Mouse (Mus musculus): ENCODE measurements around the gene Otogl. TPM values are rescaled to one million over a fixed set of nuclear protein-coding genes. Genes with fewer than 3 reads are reported as not detected.

Gene Otogl
- polyA plus RNA-seq, 1 experiment from 2014 or later, result 0.04 TPM

DNA sequence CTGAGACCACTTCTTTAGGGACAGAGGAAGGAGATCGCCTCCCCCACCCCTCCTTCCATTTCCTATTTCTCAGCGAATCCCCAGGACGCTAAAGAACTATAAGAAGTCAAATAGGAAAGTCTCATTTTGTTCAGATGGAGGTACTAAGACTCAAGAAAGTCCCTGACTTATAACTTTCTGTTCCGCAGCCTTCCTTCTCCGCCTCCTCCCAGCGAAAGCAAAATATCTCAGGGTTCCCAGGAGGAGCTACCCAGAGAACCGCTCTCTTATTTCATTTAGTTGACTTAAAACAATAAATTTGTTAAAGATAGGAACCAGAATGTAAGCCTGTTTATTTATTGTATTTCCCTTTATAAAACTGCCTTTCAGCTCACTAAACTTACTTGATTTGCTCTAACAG is 41.4 kb downstream of the Otogl start:
- DNase-seq (ENCODE audit: low spot score), result peak; percentile 63
- no peak overlapping the region for H3K27ac ChIP-seq
- no peak for ATAC-seq (replicated peaks; ENCODE audit: low FRiP score, low read depth)
- H3K36me3 ChIP-seq (ENCODE audit: insufficient read depth, low read length), result no peaks in the 10 kb centered on the region
- no peaks in the 10 kb centered on the region for H3K27me3 ChIP-seq (ENCODE audit: insufficient read depth, low read length)
- 26% methylated on average over 7 of the region's 7 CpGs for WGBS
- peaks cover 4% of the 10 kb centered on the region; the same call in 1 of the 2 replicates for H3K4me1 ChIP-seq (replicated peaks; ENCODE audit: insufficient read depth, low read length)
- TF ChIP-seq CTCF (IDR thresholded peaks at IDR 0.05; ENCODE audit: low read depth), result no peak
- peak overlapping the region; percentile 37 for H3K4me2 ChIP-seq (ENCODE audit: low read length)
- no peak overlapping the region for H3K9ac ChIP-seq (ENCODE audit: low read depth, low read length)
- H3K4me3 ChIP-seq (replicated peaks; ENCODE audit: low read depth, low read length), result no peak overlapping the region
- H3K9me3 ChIP-seq (replicated peaks; ENCODE audit: low read length), result no peaks in the 10 kb centered on the region

DNA sequence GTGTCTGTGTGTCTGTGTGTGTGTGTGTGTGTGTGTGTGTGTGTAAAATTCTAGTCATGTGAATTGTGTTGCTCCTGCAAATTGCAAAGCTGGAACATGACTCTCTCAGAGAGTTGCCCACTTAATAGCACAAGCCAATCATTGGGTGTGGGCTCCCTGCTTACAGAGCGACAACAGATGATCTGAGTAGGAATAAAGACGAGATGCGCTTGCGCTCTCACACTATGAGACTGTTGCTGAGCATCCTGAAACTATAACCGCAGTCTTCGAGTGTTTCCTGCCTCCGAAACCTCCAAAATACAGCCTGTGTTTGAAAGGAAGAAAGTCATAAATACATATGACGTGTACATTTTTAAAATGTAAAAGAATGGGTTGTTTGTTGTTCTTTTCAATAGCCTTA is 43.0 kb downstream of the Otogl start:
- ATAC-seq (replicated peaks; ENCODE audit: low FRiP score, low read depth) (no peak), DNase-seq (ENCODE audit: low spot score) (no peak)
- Histone ChIP-seq H3K9me3 (replicated peaks; ENCODE audit: low read length) (no peaks in the 10 kb centered on the region), H3K9ac (ENCODE audit: low read depth, low read length) (no peak overlapping the region), H3K4me2 (ENCODE audit: low read length) (no peak overlapping the region), H3K4me3 (replicated peaks; ENCODE audit: low read depth, low read length) (no peak overlapping the region), H3K36me3 (ENCODE audit: insufficient read depth, low read length) (no peaks in the 10 kb centered on the region), H3K27ac (no peak overlapping the region), H3K4me1 (replicated peaks; ENCODE audit: insufficient read depth, low read length) (peaks cover 4% of the 10 kb centered on the region; the same call in 1 of the 2 replicates), H3K27me3 (ENCODE audit: insufficient read depth, low read length) (no peaks in the 10 kb centered on the region)
- no peak for TF ChIP-seq CTCF (IDR thresholded peaks at IDR 0.05; ENCODE audit: low read depth)
- 87% methylated on average over 8 of the region's 8 CpGs for WGBS

DNA sequence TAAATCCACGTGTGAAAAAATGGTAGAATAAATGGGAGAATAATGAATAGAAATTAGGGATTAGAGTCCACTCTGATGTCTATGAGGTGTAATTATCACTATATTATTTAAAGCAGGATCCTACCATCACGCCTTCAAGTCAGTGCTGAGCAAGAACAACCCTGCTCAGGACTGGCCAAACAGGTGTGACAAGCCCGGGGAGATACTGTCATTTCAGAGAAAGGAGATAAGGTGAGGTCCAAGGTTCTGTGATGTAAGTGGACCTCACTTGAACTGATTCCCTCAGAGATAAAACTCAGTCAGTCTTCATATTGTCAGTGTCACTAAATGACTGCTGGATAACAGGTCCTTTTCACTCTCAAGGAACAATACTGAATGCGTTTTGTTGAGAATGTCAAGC is 44.5 kb downstream of the Otogl start:
- ATAC-seq (replicated peaks; ENCODE audit: low FRiP score, low read depth) (no peak), DNase-seq (ENCODE audit: low spot score) (no peak)
- no peak overlapping the region for H3K4me3 ChIP-seq (replicated peaks; ENCODE audit: low read depth, low read length)
- TF ChIP-seq CTCF (IDR thresholded peaks at IDR 0.05; ENCODE audit: low read depth), result no peak
- no peak overlapping the region for H3K27ac ChIP-seq
- H3K4me1 ChIP-seq (replicated peaks; ENCODE audit: insufficient read depth, low read length), result peaks cover 4% of the 10 kb centered on the region; the same call in 1 of the 2 replicates
- no peaks in the 10 kb centered on the region for H3K9me3 ChIP-seq (replicated peaks; ENCODE audit: low read length)
- WGBS, result 83% methylated on average over 4 of the region's 4 CpGs
- H3K9ac ChIP-seq (ENCODE audit: low read depth, low read length), result no peak overlapping the region
- H3K27me3 ChIP-seq (ENCODE audit: insufficient read depth, low read length), result no peaks in the 10 kb centered on the region
- H3K36me3 ChIP-seq (ENCODE audit: insufficient read depth, low read length), result no peaks in the 10 kb centered on the region
- H3K4me2 ChIP-seq (ENCODE audit: low read length), result no peak overlapping the region

DNA sequence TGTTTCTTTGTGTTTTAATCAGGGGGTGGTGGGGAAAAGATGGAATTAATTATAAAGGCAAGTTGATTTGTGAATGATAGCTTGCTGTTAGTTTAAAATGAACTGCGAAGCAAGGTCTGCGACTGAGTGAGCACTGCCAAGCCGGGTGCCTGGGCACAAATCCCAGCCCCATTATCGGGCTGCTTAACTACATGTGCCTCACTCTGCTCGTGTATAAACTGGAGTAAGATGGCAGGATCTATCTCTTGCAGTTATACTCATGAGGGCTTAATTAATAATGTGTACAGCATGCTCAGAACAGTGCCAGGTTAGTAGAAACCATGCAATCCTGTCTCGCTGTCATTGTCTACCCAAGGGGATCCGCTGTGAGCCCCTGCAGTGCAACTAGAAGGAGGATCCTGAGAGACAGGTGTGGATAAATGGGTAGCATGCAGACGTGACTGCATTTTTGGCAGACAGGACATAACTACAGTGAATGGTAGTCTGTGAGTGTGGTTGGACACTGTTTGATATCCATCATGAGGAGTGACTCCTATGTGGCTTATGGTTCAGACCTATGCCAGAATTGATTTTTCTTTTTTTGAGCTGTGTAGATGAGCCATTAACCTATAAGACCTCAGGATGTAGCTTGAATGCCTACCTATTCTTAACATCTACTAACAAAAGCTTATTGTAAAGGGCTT is 51.6 kb downstream of the Otogl start:
- Histone ChIP-seq H3K4me2 (ENCODE audit: low read length) (no peak overlapping the region), H3K4me3 (replicated peaks; ENCODE audit: low read depth, low read length) (no peak overlapping the region), H3K4me1 (replicated peaks; ENCODE audit: insufficient read depth, low read length) (no peaks in the 10 kb centered on the region), H3K27me3 (ENCODE audit: insufficient read depth, low read length) (no peaks in the 10 kb centered on the region), H3K9ac (ENCODE audit: low read depth, low read length) (no peak overlapping the region), H3K36me3 (ENCODE audit: insufficient read depth, low read length) (no peaks in the 10 kb centered on the region), H3K9me3 (replicated peaks; ENCODE audit: low read length) (no peaks in the 10 kb centered on the region), H3K27ac (no peak overlapping the region)
- DNase-seq (ENCODE audit: low spot score), result no peak
- TF ChIP-seq CTCF (IDR thresholded peaks at IDR 0.05; ENCODE audit: low read depth), result no peak
- 85% methylated on average over 8 of the region's 8 CpGs for WGBS
- ATAC-seq (replicated peaks; ENCODE audit: low FRiP score, low read depth), result no peak

DNA sequence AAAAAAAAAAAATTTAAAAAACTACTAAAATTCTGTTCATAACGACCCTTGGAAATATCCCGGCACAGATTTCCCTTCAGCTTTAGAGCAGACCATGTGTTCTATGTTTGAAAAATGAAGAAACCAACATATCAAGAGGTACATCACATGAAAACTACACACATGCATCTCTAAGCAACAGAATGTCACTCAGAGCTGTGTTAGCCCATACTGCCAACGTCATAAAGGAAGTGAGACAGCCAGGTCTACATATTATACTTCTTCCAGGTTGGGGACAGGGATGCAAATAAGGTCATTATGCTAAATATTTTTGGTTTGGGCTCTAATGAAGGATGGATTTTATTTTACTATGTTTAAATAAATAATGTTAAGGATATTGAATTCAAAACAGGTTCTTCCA is 52.7 kb downstream of the Otogl start:
- no peak for TF ChIP-seq CTCF (IDR thresholded peaks at IDR 0.05; ENCODE audit: low read depth)
- no peak overlapping the region for H3K4me3 ChIP-seq (replicated peaks; ENCODE audit: low read depth, low read length)
- H3K27me3 ChIP-seq (ENCODE audit: insufficient read depth, low read length), result no peaks in the 10 kb centered on the region
- no peak overlapping the region for H3K9ac ChIP-seq (ENCODE audit: low read depth, low read length)
- no peaks in the 10 kb centered on the region for H3K4me1 ChIP-seq (replicated peaks; ENCODE audit: insufficient read depth, low read length)
- DNase-seq (ENCODE audit: low spot score) (no peak), ATAC-seq (replicated peaks; ENCODE audit: low FRiP score, low read depth) (no peak)
- no peak overlapping the region for H3K4me2 ChIP-seq (ENCODE audit: low read length)
- no peaks in the 10 kb centered on the region for H3K9me3 ChIP-seq (replicated peaks; ENCODE audit: low read length)
- H3K27ac ChIP-seq, result no peak overlapping the region
- H3K36me3 ChIP-seq (ENCODE audit: insufficient read depth, low read length), result no peaks in the 10 kb centered on the region
- 86% methylated on average over 3 of the region's 3 CpGs for WGBS

DNA sequence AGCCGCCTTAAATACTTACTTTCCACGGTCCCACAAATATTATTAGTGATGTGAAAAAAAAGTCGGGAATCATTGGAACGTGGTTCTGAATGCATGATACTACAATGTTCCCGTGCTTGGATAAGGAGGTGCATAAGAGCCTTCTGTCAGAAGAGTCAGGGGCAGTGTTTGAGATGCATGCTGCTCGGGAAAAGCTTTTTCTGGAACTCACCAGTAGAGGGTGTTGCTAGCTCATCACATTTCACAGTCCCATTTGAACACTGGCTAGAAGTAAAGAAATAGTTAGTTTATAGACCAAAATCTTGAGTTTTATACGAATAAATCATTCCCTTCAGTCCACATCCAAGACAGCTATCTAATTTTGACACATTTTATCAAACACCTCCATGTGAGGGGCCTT is 53.2 kb downstream of the Otogl start:
- Histone ChIP-seq H3K9ac (ENCODE audit: low read depth, low read length) (no peak overlapping the region), H3K27me3 (ENCODE audit: insufficient read depth, low read length) (no peaks in the 10 kb centered on the region), H3K36me3 (ENCODE audit: insufficient read depth, low read length) (no peaks in the 10 kb centered on the region), H3K4me2 (ENCODE audit: low read length) (no peak overlapping the region), H3K9me3 (replicated peaks; ENCODE audit: low read length) (no peaks in the 10 kb centered on the region), H3K4me3 (replicated peaks; ENCODE audit: low read depth, low read length) (no peak overlapping the region), H3K4me1 (replicated peaks; ENCODE audit: insufficient read depth, low read length) (no peaks in the 10 kb centered on the region), H3K27ac (no peak overlapping the region)
- peak; percentile 87 for TF ChIP-seq CTCF (IDR thresholded peaks at IDR 0.05; ENCODE audit: low read depth)
- 23% methylated on average over 7 of the region's 7 CpGs for WGBS
- DNase-seq (ENCODE audit: low spot score) (peak; percentile 80), ATAC-seq (replicated peaks; ENCODE audit: low FRiP score, low read depth) (0 out of 2 replicates have a peak, but pooled peaks have one; percentile 49)

DNA sequence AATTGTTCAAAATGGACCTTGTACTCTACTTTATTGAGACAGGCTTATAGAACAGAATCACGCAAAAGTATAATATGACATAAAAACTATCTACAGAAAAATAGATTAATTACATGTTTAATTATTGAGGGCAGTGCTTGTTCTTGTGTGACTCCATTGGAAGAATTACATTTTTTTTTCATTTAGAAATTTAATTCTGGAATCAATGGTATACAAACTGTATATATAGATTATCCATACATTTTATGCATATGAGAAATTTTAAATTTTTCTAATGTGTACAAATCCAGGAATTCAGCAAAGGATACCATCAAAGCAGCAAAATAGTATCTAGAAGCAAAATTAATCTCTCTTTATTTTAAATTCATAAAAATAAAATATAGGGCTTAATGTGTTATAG is 67.0 kb downstream of the Otogl start:
- WGBS, result 95% methylated on average over 1 of the region's 1 CpGs
- DNase-seq (ENCODE audit: low spot score), result no peak

More for the DNA sequence above, 67.0 kb downstream of the Otogl start:
- Histone ChIP-seq H3K4me3 (replicated peaks; ENCODE audit: low read depth, low read length) (no peak overlapping the region), H3K9me3 (replicated peaks; ENCODE audit: low read length) (no peaks in the 10 kb centered on the region), H3K27ac (no peak overlapping the region), H3K4me1 (replicated peaks; ENCODE audit: insufficient read depth, low read length) (no peaks in the 10 kb centered on the region), H3K4me2 (ENCODE audit: low read length) (no peak overlapping the region), H3K36me3 (ENCODE audit: insufficient read depth, low read length) (no peaks in the 10 kb centered on the region), H3K9ac (ENCODE audit: low read depth, low read length) (no peak overlapping the region), H3K27me3 (ENCODE audit: insufficient read depth, low read length) (no peaks in the 10 kb centered on the region)
- no peak for TF ChIP-seq CTCF (IDR thresholded peaks at IDR 0.05; ENCODE audit: low read depth)
- no peak for ATAC-seq (replicated peaks; ENCODE audit: low FRiP score, low read depth)
